Mouse (Mus musculus) spleen, postnatal 4 days (tissue): ENCODE measurements at regions not wholly inside any gene's neighbourhood (a gene's known extent, or its start where the extent isn't known, plus 50 kb on each side); places are given as distances from the start of the nearest gene placed in this dataset.

ENCODE experiments used
- DNase-seq, 2 experiments: peaks; one replicate each; pipeline ENCODE4 v3.0.0; 2022; ENCODE audit warnings: low spot score in 2 of 2

- no peak for DNase-seq
These were observed 372.5 kb upstream of the Kif2a start for GRCm38 (mm10) chr13:107394451-107394850.

- DNase-seq = no peak
These were observed 367.7 kb upstream of the Kif2a start for GRCm38 (mm10) chr13:107389535-107390150.

DNA sequence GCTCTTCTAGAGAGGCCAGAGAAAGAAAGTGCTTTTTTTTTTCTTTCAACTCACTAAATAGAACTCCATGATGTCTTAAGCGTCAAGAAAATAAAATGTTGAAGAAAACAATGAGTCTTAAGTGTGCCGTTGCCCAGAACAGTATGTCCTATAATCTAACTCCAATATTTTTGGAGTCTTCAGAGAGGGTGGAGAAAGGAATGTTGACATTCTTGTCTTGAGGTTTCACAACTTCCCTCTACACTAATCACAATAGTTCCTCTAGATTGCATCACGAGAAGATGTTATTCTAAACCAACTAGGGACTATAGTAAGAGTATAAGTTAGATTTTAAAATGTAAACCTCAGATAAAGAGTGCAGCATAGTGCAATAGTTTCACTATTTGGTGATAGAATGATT lies 367.1 kb upstream of the Kif2a start:
- DNase-seq = no peak

GRCm38 (mm10) chr13:107378076-107378475 lies 356.1 kb upstream of the Kif2a start:
- no peak for DNase-seq

DNA sequence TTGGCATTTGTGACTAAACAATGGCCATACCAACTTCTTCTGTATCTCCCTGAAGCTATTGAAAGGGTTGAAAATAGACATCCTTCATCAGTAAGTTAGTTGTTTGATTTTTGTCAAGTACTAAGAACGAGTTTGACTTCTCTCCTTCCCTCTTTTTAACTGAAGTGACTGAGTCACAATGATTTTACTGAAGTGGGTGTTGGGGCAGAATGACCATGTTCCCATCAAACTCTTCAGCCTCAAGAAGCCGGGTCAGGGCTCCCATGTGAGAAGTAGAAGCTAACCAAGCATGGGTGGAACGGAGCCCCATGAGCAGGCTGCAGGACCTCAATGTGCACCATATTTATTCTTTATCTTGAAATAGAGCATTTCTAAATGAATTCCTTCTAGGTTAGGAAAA lies 350.7 kb upstream of the Kif2a start:
- no peak for DNase-seq

GRCm38 (mm10) chr13:107371616-107372582 lies 350.0 kb upstream of the Kif2a start:
- no peak for DNase-seq

DNA sequence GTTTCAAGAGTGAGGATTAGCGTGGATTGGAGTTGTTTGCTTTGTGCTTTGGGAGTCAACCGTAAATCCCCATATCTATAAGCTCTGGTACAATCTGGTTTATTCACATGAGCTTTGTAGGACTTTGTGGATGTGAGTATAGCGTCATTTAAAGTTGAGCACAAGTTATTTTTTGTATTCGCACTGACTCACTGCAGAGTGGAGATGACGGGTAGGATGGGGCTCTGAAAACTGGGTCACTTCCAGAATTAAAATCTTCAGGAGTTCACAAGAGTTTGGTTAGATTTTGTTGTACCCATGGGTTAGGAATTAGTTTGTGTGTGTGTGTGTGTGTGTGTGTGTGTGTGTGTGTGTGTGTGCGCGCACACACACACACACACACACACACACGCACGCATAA lies 345.7 kb upstream of the Kif2a start:
- DNase-seq = no peak

GRCm38 (mm10) chr13:107365766-107366165 lies 343.8 kb upstream of the Kif2a start:
- no peak for DNase-seq

GRCm38 (mm10) chr13:107365241-107365640 lies 343.3 kb upstream of the Kif2a start:
- no peak for DNase-seq

DNA sequence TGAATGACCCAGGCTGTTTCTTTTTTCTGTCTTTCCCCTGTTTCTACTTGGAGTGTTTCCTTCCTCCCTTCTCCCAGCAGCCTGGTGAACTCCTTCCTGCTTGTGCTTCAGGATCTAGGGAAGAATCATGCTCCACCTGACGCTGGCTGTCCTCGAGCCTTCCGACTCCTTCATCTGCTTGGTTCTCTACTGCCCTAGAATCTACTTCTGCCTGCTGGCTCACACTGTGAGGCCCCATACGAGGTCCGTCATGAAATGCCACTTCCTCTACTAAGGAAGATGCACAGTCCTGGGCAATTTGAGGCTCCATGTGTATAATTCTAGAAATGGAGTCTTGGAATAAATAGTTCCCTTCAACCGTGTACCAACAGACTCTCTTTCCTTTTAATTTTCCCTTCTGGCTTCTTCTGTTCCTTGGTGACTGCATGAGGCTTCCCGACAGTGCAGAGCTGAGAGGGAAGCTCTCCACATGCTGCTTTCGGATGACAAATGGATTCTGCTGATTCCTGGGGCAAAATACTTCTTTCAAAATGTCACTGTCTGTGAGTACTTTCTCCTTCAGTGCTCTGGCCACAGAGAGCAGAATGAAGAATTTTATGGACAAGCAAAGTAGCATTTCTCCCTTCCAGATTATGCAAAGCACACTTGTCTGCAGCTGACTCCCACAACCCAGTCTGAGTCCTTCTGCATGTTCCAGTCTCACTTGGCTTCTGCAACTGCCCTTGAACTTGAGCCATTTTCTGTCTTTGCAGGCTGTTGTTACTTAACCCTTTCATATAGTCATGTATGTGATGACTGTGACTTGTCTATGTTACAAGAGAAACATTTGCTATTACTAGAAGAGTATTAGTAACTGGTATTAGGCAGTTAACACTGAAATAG lies 341.1 kb upstream of the Kif2a start:
- no peak for DNase-seq

- DNase-seq = no peak
These were observed 319.0 kb upstream of the Kif2a start for GRCm38 (mm10) chr13:107340802-107341364.

DNA sequence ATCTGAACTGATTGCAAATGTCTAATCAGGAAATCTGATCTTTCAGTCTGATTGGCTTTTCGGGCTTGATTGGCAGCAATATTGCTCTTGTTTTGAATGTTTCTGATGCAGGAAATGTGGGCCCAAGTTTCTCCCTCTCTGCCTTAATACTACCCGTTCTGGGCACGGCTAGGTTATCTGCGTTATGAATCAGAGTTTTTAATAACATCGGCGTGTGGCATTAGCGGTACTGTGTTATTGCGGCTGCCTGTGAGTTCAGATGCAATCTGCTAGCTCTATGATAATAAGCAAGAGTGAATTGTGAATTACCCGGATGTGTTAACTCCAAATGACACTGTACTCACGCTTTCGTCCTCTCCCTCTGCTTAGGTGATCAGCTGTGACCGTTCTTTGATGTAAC lies 316.2 kb upstream of the Kif2a start:
- no peak for DNase-seq

GRCm38 (mm10) chr13:107337111-107337510 lies 315.2 kb upstream of the Kif2a start:
- no peak for DNase-seq

GRCm38 (mm10) chr13:107329348-107329747 lies 307.4 kb upstream of the Kif2a start:
- DNase-seq = no peak

GRCm38 (mm10) chr13:107325707-107326495 lies 304.0 kb upstream of the Kif2a start:
- peak in 1 of 2 experiments; percentile 58 for DNase-seq

DNA sequence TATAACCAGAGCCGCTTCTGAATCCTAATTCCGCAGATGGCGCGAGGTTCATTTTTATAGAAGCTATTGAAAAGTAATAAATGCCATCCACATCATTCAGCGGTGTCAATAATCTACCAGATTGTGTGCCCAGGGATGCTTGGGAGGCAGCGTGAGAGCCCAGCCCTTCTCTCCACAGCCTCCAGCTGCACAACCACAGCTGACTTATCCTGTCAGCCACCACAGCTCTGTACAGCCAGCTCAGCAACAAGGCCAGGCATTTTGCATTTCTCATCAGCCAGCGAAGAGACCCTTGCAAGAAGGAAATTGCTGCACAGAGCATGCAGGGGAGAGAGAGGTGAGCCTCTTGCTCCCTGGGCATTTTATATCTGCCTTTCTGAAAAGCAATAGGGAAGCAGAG lies 292.8 kb upstream of the Kif2a start:
- DNase-seq = no peak

DNA sequence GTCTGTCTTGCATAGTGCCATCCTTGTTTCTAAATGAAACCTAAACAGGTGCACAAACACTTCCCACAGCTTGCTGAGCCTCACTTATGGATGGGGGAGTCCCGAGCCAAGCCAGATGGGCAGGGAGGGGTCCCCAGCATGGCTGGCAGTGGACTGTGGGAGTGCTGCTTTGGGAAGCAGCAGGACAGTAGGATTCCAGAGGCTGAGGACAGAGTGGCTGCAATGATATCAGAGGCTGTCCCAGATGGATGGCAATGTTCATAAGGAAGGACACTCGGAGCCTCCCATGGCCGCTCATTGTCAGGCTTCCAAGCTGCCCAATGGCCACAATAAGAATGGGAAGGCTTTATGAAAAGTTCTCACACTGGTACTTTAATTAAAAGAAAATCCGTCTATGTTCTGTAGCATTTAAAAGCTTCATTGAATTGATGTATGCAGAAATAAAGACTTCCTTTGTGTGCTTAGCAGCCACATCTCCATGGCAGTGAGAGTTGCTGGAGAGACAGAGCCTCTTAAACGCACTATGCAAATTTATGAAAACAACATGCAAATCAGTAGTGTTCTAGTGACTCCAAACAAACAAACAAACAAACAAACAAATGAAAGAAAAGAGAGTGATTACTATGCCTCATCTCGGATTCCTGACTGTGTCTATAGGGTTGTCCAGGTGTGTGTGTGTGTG lies 287.2 kb upstream of the Kif2a start:
- no peak for DNase-seq

- DNase-seq = no peak
These were observed 286.5 kb upstream of the Kif2a start for GRCm38 (mm10) chr13:107308404-107308803.

GRCm38 (mm10) chr13:107306958-107307357 lies 285.0 kb upstream of the Kif2a start:
- DNase-seq = no peak

DNA sequence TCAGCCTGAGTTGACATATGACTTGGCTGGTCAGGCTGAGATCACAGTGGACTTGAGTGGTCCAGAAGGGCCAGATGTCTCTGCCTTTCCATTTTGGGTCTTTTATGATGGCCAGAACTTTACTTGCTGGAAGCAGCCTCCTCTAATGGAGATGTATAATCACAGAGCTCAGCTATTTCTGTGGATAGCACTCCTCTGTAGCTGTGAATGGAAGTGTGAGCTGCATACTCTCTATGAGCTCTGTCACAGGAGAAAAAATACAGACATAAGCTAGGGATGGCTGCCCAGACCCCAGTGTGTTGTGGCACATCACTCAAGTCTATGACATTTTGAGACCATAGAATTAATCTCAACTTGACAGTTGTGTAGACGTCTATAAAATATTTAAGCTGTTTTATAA lies 284.3 kb upstream of the Kif2a start:
- no peak for DNase-seq
